Mouse (Mus musculus) brain, embryonic 18.5 days (tissue): Measurements from ENCODE around the gene Cbfa2t3.

Experiments used
- DNase-seq: peaks from one replicate; pipeline ENCODE4 v3.0.0-alpha.2; 2012; ENCODE audit warnings: low read depth, low spot score

Gene Cbfa2t3

DNA sequence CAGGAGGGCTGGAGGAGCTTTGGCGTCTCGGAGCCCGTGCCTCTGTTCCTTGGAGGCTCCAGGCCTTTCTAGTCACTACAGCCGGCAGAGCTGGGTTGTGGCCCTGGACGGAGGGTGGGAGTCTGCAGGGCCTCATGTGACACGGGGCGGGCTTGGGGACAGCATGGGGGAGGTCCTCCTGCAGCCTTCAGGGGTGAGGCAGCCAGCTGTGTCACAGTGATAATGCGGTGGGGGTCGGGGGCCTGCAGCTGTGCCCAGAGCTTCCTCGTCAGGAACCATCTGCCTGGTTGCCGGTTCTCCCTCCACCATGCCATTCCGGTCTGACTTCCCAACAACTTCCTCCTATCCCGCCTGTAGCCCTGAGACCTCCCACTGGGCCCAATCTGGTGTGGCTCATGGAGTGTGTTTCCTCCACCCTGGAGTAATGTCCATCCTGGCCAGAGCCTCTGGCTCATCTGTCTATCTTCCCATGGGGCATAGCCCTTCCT lies at the start of gene Cbfa2t3:
TSS of gene Cbfa2t3 (minus strand) at position 105 of the 488 bp plus-strand sequence.
- no peak for DNase-seq

DNA sequence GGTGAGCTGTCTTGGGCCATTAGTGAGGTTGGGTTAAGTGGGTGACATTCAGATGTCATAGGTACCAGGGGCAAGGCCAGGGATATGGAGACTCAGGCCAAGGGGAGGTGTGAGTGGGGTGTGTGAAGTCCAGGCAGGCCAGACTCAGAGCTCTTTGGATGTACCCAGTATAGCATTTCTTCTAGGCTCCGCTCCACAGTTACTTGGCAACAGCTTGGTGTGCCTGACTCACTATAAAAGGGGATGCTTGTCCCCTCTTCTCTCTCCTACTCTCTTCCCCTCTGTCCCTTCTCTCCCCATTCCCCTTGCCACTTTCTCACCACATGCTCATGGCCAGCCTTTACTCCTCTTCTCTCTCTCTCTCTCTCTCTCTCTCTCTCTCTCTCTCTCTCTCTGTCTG lies 48.9 kb upstream of the Cbfa2t3 start:
- no peak for DNase-seq

DNA sequence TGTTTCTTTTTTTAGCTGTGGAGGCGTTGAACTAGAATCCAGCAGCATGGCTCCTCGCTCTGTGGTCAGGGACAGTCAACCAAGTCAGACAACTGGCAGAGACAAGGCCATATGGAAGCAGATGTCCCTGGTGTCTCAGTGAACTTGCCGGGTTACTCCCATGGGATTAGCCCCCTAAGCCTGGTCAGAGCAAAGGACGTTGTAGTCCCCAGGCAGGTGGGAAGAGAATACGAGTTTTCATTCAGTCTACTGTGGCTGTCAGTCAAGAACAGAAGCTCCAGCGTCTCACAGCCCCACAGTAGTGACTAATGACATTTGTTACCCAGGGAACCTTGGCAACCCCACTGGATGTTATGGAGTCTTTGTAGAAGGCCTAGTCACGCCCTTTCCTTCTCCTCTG lies 47.5 kb upstream of the Cbfa2t3 start:
- DNase-seq = no peak

DNA sequence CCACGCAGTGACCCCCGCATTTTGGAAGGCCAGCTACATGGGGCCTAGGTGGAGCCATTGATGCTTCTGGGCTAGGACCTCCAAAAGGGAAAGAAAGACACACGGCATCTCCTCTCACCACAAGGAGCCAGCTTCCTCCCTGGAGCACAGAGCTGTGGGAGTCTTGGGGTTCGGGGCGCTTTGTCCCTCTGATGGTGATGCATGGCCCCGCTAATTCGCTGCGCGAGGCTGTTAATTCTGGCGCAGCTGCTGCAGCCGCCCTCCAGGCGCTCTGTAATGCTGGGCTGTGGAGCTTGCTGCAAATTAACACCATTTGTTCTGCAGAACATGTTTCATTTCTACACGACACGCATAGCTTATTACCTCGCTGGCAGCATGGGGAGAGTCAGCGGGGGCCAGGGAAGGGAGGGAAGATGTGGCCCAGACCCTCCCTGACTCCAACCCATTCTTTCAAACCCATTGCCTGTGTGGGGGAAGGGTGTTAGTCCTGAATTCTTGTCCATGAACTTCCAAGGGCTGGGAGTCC lies 46.9 kb upstream of the Cbfa2t3 start:
- no peak for DNase-seq

DNA sequence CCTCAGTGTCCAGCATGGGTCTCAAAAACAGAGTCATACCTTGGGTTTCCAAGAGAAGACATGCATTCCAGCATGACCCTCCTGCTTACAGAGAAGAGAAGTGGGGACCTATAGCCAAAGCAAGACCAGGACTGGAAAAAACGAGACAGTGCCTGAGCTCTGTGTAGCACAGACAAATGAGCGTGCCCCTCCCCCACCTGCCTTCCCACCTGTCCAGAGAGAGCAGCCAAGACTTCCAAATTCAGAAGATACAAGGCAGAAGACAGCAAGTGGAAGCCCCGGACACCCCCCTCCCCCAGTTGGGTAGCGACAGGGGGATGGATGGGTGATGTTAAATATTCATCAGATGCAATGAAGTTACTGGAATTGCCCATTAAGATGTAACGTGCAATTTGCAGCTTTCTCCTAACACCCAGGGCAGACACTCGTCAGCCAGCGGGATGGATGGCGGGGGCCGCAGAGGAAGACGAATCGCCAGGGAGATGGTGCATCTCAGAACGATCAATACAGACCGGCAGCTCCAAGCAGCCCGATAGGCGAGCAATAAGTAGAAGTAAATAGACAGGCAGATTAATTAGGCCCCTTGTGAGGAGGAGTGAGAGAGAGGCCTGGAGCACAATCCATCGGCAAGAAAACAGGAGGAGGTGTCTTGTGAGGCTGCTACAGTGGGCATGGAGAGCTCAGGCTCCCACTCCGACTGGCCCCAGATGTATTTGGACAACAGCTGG lies 46.3 kb upstream of the Cbfa2t3 start:
- DNase-seq = no peak

DNA sequence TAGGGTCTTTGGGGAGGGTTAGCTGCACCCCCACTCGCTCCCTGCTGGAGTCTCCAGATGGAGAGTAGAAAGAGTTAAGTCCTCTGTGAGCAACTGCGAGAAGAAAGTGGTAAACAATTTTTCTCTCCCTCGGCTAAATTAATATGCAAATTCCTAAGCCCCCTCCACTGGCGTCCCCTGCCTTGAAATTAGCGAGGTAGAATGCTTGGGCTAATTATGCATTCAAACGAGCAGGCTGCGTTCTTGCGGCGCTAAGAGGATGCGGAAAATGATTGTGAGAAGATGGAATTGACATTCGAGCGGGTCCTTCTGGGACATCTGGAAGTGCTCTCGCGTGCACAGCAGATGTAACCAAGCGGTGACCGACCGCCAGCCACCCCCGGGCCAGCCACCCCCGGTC lies 43.6 kb upstream of the Cbfa2t3 start:
- DNase-seq = no peak

DNA sequence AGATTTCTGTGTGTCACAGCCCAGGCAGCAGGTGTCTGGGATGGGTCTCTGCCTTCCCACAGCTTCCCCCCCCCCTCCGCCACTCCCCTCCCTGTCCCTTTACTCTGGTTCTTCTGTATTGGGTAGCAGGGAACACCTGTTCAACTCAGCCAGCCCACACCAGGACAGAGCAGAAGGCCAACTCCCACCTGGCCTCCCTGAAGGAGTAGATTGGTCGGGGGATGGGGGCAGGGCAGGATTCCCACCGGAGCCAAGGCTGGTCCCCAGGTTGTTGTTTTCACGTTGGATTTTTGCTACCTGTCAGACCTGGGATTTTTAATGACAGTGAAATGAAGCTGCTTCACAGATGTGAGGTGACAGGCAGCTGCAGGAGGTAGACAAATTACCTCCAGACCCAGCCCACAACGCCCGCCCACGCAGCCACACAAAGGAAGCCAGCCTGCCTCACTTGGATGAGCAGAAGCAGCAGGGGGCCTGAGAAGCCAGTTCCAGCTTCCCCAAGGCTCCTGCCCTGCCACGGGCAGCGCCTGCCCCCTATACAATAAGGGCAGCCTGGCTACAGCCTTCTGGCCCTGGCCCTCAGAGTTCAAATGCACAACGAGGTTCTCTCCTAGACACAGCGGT lies 40.3 kb upstream of the Cbfa2t3 start:
- DNase-seq = no peak

DNA sequence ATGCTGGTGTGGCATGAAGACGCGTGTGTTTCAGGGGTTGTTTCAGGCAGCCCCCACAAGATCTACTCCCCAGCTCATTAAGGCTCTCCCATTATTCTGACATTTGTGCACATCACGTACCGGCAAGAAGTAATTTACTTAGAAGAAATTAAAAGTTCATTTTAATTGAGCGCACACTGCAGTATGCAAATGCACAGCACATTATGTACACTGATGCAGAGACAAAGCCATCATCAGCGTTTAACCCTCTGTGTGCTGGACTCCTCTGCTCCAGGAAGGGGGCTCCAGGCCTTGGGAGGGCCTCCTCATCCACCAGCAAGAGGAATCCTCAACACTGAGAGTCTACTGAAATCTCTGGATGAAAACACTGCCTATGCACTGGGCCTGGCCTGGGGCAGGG lies 39.0 kb upstream of the Cbfa2t3 start:
- no peak for DNase-seq

DNA sequence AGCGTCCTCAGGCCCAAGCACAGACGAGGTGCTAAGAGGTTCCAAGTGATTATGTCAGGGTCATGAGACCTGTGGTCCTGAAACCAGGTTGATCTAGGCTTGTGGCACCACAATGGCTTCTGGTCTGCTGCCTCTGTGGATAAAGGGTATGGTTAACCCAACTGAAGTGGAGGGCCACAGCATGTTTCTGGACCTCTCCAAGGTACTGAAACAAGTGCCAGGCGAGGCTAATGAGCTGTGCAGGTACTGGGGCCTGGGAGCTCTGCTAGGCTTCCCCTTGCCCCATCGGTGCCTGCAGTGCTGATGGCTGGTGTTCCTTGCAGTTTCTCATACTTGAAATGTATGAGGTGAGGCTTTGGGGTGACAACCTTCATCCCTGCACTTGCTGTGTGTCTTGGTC lies 38.2 kb upstream of the Cbfa2t3 start:
- DNase-seq = no peak

DNA sequence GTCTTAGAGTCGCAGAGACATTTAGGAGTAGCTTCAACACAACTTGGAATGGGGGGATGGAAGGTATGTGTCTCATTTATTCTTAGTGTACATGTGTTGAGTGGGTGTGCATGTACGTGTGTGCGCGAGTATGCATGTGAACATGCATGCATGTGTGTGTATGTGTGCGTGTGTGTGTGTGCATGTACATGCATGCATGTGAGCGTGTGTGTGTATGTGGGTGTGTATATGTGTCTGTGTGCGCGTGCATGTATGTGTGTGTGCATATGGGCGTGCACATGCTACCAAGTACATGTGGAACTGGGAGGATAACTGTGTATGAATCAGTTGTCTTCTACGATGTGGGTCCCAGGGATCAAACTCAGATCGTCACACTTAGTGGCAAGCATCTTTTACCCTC lies 37.7 kb upstream of the Cbfa2t3 start:
- no peak for DNase-seq

DNA sequence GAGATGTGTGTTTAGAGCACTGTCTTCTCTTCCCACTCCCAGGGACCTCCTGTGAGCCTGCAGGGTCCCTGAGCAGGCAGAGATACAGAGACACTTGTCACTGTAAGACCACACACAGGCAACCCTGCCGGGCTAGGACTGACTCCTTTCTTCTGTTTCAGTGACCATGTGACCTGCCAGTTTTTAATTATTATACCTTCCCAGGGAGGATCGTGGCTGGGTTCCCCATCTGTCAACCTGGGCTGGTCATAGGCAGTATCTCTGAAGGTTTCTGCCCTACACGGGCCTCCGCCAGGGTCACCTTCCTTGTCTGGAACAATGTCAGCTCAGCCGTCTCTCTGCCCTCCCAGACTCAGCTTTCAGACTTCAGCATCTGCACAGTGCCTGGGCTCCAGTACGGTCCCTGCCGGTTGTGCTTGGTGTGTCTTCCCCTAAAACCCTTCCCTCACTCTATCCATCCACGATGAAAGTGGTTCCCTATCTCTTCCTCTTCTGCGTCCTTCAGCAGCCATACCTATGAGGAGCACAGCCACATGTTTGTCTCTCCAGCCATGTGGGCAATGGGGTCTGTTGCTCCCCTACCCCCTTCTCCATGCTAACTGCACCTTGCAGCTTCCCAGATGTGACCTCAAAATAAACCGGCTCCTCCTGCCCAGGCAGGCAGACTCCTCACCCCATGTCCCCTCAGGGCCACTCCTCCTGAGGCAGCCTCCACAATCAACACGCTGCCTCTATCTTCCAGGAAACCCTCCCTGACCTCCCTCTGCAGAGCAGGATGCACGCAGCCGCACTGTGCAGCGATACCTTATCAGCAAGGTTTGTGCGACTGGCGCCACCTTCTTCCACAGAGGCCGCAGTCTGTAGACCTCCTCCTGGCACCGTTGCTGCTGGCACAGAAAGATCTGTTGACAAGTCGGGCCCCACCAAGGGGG lies 36.9 kb upstream of the Cbfa2t3 start:
- DNase-seq = no peak

DNA sequence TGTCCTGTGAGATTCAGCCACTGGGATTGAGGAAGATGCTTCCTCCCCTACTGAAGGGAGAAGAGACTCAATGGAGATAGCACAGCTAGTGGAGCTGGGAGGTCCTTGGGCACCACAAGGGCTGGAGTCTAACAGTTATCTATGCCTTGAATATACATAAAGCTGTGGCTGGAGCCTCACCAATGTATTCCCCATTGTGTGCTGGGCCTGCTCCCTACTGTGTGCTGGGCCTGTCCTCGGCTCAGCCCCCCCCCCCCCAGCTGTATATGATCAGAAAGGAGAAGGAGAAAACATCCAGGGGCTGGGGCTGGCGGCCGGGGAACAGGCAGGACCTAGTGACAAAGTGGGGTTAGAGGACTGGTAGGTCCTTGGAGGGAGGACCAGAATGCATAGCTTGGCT lies 36.2 kb upstream of the Cbfa2t3 start:
- no peak for DNase-seq

DNA sequence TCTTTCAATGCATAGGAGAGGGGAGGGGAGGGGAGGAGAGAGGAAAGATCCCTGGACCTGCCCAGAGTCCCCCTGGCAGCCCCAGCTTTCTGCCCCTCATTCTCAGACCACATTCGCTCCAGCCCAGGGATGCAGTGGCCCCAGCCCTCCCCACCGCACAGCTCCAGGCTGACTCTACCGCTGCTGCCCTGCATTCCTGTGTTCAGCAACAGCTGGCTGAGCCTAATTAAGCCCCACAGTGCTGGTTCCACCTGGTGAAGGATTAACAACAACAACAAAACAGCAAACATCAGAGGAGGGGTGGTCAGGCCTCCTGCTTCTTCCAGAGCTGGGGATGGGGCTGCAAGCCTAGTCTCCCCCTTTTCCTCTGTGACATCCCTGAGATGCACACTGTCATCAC lies 29.7 kb upstream of the Cbfa2t3 start:
- no peak for DNase-seq

DNA sequence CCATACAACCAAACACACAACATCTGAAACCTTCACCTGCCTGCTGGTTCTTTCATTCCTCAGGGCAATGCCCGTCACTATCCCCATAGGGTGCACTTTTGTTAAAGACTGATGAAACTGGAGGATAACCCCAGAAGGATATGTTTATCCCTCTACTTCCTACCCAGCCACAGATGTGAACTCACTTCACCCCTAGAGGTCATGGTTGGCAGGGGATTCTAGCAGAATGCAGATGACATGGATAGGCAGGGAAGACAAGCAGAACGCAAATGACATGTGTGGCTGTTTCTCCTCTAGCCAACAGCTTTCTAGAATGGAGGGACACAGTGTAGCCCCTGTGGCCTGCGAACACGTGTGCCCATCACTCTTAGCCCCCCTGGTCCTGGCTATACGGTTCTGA lies 28.5 kb upstream of the Cbfa2t3 start:
- DNase-seq = no peak

DNA sequence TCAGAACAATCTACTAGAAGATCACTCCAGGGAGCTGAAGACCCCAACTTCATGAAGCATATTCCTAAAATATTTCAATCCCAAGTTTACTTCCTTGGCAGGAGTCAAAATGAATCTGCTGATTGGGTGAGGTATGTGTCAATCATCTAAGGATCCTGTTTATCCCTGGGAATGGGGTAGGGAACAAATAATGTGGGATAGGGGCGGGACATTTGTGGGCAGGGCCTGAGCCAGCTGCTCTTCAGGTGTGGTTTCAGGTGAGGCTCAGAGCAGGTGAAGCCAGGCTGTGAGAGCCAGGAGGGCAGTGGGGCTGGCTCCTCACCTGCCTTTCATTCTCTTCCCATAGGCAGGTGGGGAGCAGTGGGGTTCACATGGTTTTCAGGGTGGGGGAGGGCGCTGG lies 27.9 kb upstream of the Cbfa2t3 start:
- DNase-seq = no peak

DNA sequence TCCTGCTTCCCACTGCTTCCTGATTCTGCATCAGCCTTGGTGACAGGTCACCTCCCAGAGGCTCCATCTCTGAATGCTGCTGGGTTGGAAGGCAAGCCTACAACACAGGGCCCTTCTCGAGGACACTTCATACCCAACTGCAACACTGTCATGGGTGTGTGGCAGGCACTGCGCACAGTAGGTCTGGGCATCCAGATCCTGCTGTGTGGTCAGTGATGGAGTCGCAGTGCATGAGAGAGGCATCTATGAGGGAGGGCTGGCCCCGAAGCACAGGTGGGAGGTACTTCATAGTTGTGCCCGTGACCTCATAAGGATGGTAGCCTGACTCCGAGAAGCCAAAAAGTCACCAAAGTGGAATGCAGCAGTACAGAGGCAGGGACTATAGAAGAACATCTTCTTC lies 26.3 kb upstream of the Cbfa2t3 start:
- no peak for DNase-seq

DNA sequence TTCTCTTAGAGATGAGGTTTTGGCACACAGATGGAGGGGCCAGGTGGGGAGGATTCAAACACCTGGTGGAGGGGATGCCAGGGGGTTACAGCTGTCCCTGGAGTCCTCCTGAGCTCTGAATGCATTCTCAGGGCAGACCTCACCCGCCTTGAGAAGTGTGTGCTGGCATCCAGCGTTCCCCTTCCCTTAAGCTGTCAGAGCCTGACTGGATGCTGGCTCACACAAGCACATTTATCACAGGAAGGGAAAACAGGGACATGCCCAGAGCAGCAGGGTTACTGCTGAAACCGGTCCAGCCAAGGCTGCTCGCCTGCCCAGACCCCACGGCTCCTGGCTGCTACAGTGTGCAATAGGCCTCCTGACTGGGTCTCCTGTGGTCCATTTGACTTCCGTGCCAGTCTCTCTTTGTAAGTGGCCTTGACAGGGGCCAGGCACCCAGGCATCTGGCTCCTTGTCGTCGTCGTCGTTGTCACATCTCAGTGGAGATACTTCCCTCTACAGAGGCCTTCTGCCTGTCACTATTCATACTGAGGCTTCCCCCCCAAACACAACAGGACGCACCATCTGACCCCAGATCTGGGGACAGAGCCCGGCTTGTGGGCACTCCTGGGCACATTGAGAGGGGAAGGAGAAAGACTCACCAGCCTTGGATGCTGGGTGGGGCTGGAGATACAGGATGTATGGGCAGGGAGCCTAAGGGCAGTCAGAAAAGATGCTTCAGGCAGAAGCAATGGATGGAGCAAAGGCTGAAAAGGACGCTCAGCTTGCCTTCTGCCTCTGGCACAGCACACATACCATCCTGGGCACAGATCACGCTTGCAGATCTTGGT lies 22.1 kb upstream of the Cbfa2t3 start:
- DNase-seq = no peak

DNA sequence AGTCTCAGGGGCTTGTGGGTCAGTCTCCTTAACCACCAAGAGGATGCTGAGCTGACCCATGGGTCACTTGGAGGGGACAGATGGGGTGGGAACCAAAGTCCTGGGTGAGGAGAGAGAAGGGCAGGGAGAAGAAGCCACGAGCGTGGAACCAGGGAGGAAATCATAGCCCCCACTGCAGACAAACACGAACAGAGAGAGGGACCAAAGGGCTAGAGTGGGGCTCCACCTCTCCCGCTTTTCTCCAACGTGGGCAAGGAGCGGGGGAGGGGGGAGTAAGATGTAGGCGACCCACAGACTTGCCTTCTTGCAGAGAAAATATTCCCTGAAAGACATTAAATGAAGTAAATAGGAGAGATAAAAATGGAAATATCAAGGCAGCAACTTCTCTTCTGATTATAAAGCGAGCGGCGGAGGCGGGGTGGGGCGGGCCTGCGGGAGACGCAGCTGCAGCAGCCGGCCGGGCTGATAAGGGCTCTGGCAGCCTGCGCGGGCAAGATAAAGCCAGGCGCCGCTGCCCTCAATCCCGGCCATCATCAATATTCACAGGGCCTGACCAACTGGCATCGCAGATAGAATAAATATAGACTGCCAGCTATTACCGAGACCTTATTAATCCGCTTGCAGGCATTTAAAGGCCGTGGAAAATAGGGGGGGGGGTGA lies 21.3 kb upstream of the Cbfa2t3 start:
- no peak for DNase-seq

DNA sequence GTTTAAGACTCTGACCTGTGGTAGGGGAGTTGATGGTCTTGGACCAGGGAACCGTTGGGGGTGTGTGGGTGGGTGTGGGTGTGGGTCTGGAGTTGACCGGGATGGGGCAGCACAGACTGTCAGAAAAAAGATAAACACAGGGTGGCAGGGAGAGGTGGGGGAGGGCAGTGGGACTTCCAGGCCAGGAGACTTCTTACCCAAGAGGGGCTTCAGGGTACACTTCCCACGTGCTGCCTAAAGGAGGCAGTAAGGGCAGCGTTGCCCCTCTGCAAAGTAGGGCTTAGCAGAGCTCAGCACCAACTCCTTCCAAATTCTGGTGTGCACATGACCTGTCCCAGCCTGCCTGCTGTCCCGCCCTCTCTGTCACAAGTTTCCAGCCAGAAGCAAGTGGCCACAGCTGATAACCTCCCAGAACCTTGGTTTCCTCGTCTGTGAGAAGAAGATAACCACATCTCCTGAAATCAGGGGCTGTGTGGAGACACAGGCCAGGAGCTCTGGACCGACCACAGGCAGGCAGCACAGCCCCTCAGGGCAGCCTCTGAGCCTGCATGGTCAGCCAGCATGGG lies 20.7 kb upstream of the Cbfa2t3 start:
- DNase-seq = no peak

DNA sequence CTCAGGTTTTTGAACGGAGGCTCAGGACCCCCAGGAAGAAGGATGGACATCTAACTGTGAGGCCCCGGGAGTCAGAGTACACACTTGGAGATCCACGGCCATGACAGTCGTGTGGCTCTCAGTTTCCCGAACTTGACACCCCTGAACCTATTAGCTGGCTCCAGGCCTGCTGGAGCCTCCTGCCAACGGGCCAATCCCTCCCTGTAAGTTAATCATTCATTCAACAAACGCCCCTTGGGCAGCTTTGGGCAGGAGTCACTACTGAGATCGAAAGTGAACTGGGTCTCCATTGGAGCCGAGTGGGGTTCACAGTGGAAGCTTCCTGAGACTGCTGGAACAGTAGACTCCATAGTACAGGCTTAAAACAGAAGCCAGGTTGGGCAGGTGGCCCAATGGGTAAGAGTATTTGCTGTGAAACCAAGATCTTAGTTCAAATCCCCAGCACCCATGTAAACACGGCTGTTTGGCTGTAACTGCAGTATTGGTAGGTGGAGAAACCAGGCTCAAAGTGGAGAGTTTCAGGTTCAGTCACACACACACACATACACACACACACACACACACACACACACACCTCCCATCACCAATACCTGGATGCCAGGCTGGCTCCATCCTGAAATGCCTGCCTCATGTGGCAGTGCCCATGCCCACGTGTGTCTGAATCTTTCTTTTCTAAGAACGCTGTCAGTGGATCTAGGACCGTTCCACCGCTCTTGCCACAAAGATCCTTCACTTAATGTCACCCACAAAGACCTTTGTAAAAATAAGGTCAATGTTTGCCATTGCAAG lies 20.0 kb upstream of the Cbfa2t3 start:
- DNase-seq = no peak
